Mouse (Mus musculus) layer of hippocampus, adult 8-10 months (tissue): ENCODE measurements around the gene Syde2. TPM values are rescaled to one million over a fixed set of nuclear protein-coding genes. Genes with fewer than 3 reads are reported as not detected.

Experiments
- DNase-seq, 2 experiments: peaks; one replicate each; pipeline ENCODE4 v3.0.0; 2022; ENCODE audit warnings: low spot score in 2 of 2
- total RNA-seq, 4 experiments: library from RNA; stranded (reverse); gene quantifications; 2 replicates each; pipeline ENCODE4 v1.2.4; 2022

Syde2 gene
- 1 to 10 TPM; 3.0 to 4.3 (median 3.6) TPM for total RNA-seq

- DNase-seq = peak; percentile 32 to 44
Measured at GRCm38 (mm10) chr3:145987268-145987969, at the start of gene Syde2. TSS of gene Syde2 (plus strand) at chr3:145987870.

- no peak for DNase-seq
Measured at GRCm38 (mm10) chr3:145938405-145939349, 49.0 kb upstream of the Syde2 start.

- DNase-seq = no peak
Measured at GRCm38 (mm10) chr3:145939402-145939801, 48.3 kb upstream of the Syde2 start.

- no peak for DNase-seq
Measured at GRCm38 (mm10) chr3:145939971-145940370, 47.7 kb upstream of the Syde2 start.

- peak in 1 of 2 experiments; percentile 72 for DNase-seq
Measured at GRCm38 (mm10) chr3:145941971-145942370, 45.7 kb upstream of the Syde2 start.

GRCm38 (mm10) chr3:145944348-145944747, 43.3 kb upstream of the Syde2 start:
- no peak for DNase-seq

- no peak for DNase-seq
Measured at GRCm38 (mm10) chr3:145945904-145946303, 41.8 kb upstream of the Syde2 start.

- no peak for DNase-seq
Measured at GRCm38 (mm10) chr3:145946654-145947053, 41.0 kb upstream of the Syde2 start.

- DNase-seq = no peak
Measured at GRCm38 (mm10) chr3:145947539-145948204, 40.0 kb upstream of the Syde2 start.

GRCm38 (mm10) chr3:145950034-145950814, 37.4 kb upstream of the Syde2 start:
- peak; percentile 44 to 61 for DNase-seq

- no peak for DNase-seq
Measured at GRCm38 (mm10) chr3:145950815-145951130, 36.9 kb upstream of the Syde2 start.

GRCm38 (mm10) chr3:145951287-145952165, 36.1 kb upstream of the Syde2 start:
- DNase-seq = no peak

GRCm38 (mm10) chr3:145952945-145953344, 34.7 kb upstream of the Syde2 start:
- no peak for DNase-seq

GRCm38 (mm10) chr3:145953411-145953810, 34.3 kb upstream of the Syde2 start:
- no peak for DNase-seq

- peak in 1 of 2 experiments; percentile 30 for DNase-seq
Measured at GRCm38 (mm10) chr3:145959824-145960223, 27.8 kb upstream of the Syde2 start.

GRCm38 (mm10) chr3:145962411-145962810, 25.3 kb upstream of the Syde2 start:
- no peak for DNase-seq

- DNase-seq = no peak
Measured at GRCm38 (mm10) chr3:145963101-145964017, 24.3 kb upstream of the Syde2 start.

GRCm38 (mm10) chr3:145964018-145964387, 23.7 kb upstream of the Syde2 start:
- DNase-seq = no peak

GRCm38 (mm10) chr3:145964473-145964872, 23.2 kb upstream of the Syde2 start:
- DNase-seq = no peak
